Mouse (Mus musculus) lung, embryonic 15.5 days (tissue): ENCODE data around the gene Ptcd2. TPM values are rescaled to one million over a fixed set of nuclear protein-coding genes. Genes with fewer than 3 reads are reported as not detected.
"Not testable (repeated sequence)": the region's sequence is repeated elsewhere in the genome, so short reads cannot be mapped to it uniquely, and the experiment has no call there.

Experiments used
- ATAC-seq: fragments of 200-750 bp; cut with Nextera tagmentation; 2 replicates; pipeline ENCODE4 v1.8.0; 2017; ENCODE audit warnings: moderate number of reproducible peaks, borderline replicate concordance; ENCODE audit not compliant: low FRiP score, low TSS enrichment; ENCODE audit errors: extremely low read depth
- H3K27ac ChIP-seq: fragments of 300-500 bp; sonication (generic); 2 replicates; pipeline ENCODE4 v1.5.1; 2015; ENCODE audit warnings: moderate library complexity, mild to moderate bottlenecking, inconsistent platforms
- H3K27me3 ChIP-seq: fragments of 300-500 bp; sonication (generic); 2 replicates; pipeline ENCODE4 v1.6.1; 2015; ENCODE audit warnings: inconsistent platforms
- H3K36me3 ChIP-seq: fragments of 300-500 bp; sonication (generic); 2 replicates; pipeline ENCODE4 v1.6.1; 2015; ENCODE audit warnings: inconsistent platforms
- H3K4me1 ChIP-seq: fragments of 300-500 bp; sonication (generic); 2 replicates; pipeline ENCODE4 v1.6.1; 2015; ENCODE audit warnings: inconsistent platforms
- H3K4me2 ChIP-seq: fragments of 300-500 bp; sonication (generic); 2 replicates; pipeline ENCODE4 v1.6.1; 2015; ENCODE audit warnings: inconsistent platforms, mild to moderate bottlenecking, moderate library complexity
- H3K4me3 ChIP-seq: fragments of 300-500 bp; sonication (generic); 2 replicates; pipeline ENCODE4 v1.5.1; 2015; ENCODE audit warnings: mild to moderate bottlenecking, inconsistent platforms
- H3K9ac ChIP-seq: fragments of 300-500 bp; sonication (generic); 2 replicates; pipeline ENCODE4 v1.6.1; 2015; ENCODE audit warnings: inconsistent platforms
- H3K9me3 ChIP-seq: fragments of 300-500 bp; sonication (generic); 2 replicates; pipeline ENCODE4 v1.6.1; 2016; ENCODE audit warnings: inconsistent platforms
- WGBS: fragments of 180-500 bp; shearing (Covaris S2); methylation state at CpG from one replicate; pipeline ENCODE4 v1.1.7; 2015; 5-methylcytosine and 5-hydroxymethylcytosine counted together
- polyA plus RNA-seq: library from polyadenylated mRNA; unstranded; fragments of >200 nt; fragmentation: Nextera tagmentation; extraction: Ambion mirVana; gene quantifications from 2 replicates; pipeline ENCODE4 v1.2.1, GENCODE M21; 2015

Ptcd2 gene
- polyA plus RNA-seq, 1 experiment from 2014 or later, result 45.3 TPM

DNA sequence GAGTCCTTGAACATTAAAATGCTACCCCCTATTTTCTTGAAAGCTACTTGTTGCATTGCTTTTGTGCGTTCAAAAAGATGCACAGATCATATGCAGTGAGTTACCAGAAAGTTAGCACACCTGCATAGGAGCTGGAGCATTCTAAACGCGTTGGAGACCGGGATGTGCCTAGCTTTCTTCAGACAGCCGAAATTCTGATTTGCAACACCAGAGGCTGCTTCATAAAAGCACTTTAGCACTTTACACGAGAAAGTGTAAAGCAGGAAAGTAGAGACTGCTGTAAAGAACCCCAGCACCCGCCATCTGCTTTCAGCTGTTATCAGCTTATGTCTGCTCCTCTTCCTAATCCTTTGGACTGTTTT lies 9.0 kb upstream of the Ptcd2 start:
- H3K9me3 ChIP-seq, result no peaks in the 10 kb centered on the region
- no peaks in the 10 kb centered on the region for H3K27me3 ChIP-seq
- ATAC-seq, result 0 out of 2 replicates have a peak, but pooled peaks have one; percentile 3
- peaks cover 13% of the 10 kb centered on the region; the same call in 1 of the 2 replicates for H3K36me3 ChIP-seq
- H3K4me1 ChIP-seq, result 0 out of 2 replicates have a peak, but pooled peaks cover 4% of the 10 kb centered on the region
- H3K9ac ChIP-seq, result peak overlapping the region; percentile 42
- H3K4me3 ChIP-seq, result peak overlapping the region; percentile 50
- H3K4me2 ChIP-seq, result peak overlapping the region; percentile 63
- peak overlapping the region; percentile 60 for H3K27ac ChIP-seq
- 5% methylated on average over 7 of the region's 7 CpGs for WGBS

DNA sequence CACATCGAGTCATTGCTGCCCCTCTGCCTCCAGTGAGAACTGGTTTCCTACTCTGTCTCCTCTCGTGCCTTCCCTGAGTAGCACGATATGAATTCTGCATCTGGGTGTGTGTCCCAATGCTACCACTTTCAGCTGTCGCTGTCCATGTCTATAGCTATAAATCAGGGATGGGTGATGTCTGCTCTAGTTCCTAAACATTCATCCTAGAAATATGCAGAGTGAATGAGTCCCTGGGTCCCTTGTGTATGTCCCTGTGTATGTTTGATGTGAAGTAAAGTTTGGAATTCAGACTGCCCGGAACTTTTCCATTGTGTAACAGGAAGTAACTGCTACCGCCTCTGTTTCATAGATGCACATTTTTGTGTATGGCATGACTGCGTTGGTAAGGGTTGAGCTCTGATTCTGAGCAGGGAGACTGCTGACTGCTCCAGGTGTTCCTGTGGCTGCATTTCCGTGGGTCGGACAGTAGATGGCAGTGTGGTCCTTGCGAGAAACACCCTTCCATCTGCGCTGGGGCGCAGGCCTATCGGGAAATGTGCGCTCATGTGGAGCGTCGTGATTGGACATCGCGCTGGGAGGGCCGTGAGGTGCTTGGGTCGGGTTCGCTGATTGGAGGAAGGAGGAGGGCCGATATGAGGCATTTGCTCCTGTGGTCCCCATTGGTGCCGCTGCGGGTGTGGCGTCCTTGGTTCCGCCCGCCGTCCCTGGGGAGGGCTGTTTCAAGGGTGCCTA lies 8.4 kb upstream of the Ptcd2 start:
- Histone ChIP-seq H3K36me3 (peaks cover 16% of the 10 kb centered on the region; the same call in 1 of the 2 replicates), H3K27me3 (no peaks in the 10 kb centered on the region), H3K4me2 (peak overlapping the region; percentile 63), H3K9ac (peak overlapping the region; percentile 42), H3K4me3 (peak overlapping the region; percentile 50), H3K27ac (peak overlapping the region; percentile 60), H3K9me3 (no peaks in the 10 kb centered on the region), H3K4me1 (0 out of 2 replicates have a peak, but pooled peaks cover 4% of the 10 kb centered on the region)
- 9% methylated on average over 28 of the region's 28 CpGs for WGBS
- ATAC-seq, result peak; percentile 100

DNA sequence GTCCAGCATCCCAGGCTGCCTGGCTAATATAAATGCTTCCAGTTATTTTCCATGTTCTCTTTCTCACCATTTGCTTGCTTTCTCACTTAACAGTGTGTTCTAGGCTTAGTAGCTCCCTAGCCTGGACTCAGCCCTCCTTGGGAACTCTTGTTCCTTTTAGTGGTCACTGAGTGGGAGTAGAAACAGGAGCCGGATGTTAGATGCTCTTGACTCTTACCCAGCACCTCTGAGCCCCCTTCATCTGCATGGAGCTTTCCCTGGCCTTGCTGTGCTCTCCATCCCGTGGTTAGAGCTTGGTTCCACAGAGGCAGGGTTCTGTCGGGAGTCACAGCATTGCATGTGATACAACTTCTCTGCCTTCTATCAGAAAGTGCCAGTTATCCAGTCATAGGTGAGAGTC lies 7.1 kb upstream of the Ptcd2 start:
- H3K4me3 ChIP-seq, result no peak overlapping the region
- ATAC-seq, result no peak
- no peak overlapping the region for H3K9ac ChIP-seq
- WGBS, result 75% methylated on average over 3 of the region's 3 CpGs
- H3K27me3 ChIP-seq, result no peaks in the 10 kb centered on the region
- peaks cover 16% of the 10 kb centered on the region; the same call in 1 of the 2 replicates for H3K36me3 ChIP-seq
- H3K27ac ChIP-seq, result no peak overlapping the region
- H3K4me1 ChIP-seq, result 0 out of 2 replicates have a peak, but pooled peaks cover 4% of the 10 kb centered on the region
- no peak overlapping the region for H3K4me2 ChIP-seq
- H3K9me3 ChIP-seq, result no peaks in the 10 kb centered on the region

DNA sequence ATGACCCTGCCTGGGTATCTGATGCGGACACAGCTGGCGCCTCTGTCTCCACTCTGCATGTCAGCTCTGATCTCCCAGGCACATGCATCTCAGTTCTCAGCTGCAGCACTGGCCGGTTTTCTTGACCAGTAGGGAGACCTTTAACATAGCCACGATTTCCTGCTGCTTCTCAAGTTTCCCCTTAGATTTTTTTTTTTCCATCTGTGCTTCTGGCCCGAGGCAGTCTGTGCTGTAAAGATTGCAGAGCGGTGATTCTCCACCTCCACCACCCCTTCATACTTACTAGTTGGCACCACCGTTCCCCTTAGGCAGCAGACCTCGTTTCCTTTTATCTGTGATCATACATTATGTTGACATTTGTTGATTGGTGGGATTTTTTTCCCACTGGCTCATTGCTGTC lies 6.7 kb upstream of the Ptcd2 start:
- Histone ChIP-seq H3K4me2 (no peak overlapping the region), H3K4me3 (no peak overlapping the region), H3K4me1 (0 out of 2 replicates have a peak, but pooled peaks cover 4% of the 10 kb centered on the region), H3K9ac (no peak overlapping the region), H3K36me3 (peaks cover 16% of the 10 kb centered on the region; the same call in 1 of the 2 replicates), H3K27me3 (no peaks in the 10 kb centered on the region), H3K9me3 (no peaks in the 10 kb centered on the region), H3K27ac (no peak overlapping the region)
- WGBS, result 54% methylated on average over 8 of the region's 8 CpGs
- ATAC-seq, result no peak

DNA sequence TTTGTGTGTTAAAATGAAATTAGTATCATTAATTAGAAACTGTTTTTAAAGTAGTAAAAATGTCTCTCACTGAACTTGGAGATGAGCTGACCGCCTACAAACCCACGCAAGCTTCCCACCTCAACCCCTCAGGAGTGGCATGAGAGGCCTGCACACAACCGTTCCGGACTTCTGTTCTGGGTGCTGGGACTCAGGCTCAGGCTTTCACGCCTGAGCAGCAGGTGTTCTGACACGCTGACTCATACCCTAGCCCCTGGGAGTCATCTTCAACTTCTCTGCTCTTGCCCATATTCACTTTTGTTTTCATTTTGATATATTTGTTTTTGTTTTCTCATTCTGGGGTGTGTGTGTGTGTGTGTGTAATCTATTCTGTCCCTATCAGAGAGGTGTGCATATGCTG lies 5.5 kb upstream of the Ptcd2 start:
- Histone ChIP-seq H3K27ac (no peak overlapping the region), H3K9ac (no peak overlapping the region), H3K27me3 (no peaks in the 10 kb centered on the region), H3K4me2 (no peak overlapping the region), H3K36me3 (peaks cover 16% of the 10 kb centered on the region; the same call in 1 of the 2 replicates), H3K9me3 (no peaks in the 10 kb centered on the region), H3K4me3 (no peak overlapping the region), H3K4me1 (peaks cover 12% of the 10 kb centered on the region)
- no peak for ATAC-seq
- 86% methylated on average over 6 of the region's 6 CpGs for WGBS

DNA sequence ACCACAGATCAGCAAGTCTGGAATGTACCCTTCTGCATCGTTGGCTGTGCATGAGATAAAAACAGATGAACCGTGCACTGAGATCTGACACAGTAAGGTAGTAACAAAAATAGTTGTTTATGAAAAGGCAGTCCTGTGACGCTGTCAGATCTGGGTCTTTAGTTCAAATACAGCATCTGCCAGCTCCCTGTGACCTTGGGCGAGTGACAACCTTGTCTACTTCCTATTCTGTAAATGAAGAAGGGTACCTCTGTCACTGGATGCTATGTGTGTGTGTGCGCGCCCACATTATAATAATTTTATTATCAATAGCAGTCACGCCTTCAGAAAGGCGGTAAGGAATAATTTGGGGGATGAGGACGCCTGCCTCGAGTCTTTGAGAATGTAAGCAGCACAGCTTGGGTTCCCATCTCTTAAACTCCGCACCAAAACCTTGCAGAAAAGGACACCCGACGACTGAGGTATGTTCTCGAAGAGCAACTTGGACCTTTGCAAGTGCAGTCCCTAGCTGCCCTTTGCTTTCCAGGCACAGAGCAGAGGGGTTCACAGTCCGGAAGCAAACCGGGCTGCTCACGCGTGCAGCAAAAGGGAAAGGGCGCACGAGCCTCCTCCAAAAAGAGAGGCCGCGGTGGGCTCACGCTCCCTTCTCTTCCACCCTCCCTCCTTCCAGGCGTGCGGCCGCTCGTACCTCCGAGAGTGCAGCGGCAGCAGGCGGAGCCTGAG lies 468 bp downstream of the Ptcd2 start:
- peaks cover 45% of the 10 kb centered on the region for H3K36me3 ChIP-seq
- peak overlapping the region; percentile 75 for H3K4me2 ChIP-seq
- H3K27ac ChIP-seq, result peak overlapping the region; percentile 84
- no peaks in the 10 kb centered on the region for H3K27me3 ChIP-seq
- ATAC-seq, result peak; percentile 81
- H3K4me1 ChIP-seq, result peaks cover 16% of the 10 kb centered on the region
- no peaks in the 10 kb centered on the region for H3K9me3 ChIP-seq
- H3K9ac ChIP-seq, result peak overlapping the region; percentile 78
- WGBS, result under 1% methylated on average over 30 of the region's 30 CpGs
- H3K4me3 ChIP-seq, result peak overlapping the region; percentile 82

DNA sequence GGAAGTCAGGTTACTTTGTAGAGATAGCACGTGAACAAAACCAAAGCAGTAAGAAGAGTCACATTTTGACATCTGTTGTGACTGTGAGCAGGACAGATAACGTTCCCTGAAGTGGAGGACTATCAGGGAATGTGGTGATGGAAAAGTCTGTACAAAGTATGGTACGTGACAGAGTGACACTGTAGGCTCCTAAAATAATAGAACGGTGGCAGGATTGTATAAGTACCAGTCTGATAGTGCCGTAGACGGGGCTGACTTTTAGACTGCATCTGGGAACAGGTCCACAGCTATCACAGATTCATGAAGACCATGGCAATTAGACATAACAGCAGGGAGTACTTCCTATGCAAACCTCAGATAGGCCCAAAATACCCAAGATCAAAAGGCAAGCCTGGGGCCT lies 3.0 kb downstream of the Ptcd2 start:
- Histone ChIP-seq H3K27me3 (no peaks in the 10 kb centered on the region), H3K4me2 (no peak overlapping the region), H3K36me3 (peaks cover 57% of the 10 kb centered on the region), H3K9ac (no peak overlapping the region), H3K27ac (no peak overlapping the region), H3K4me1 (peaks cover 16% of the 10 kb centered on the region), H3K9me3 (no peaks in the 10 kb centered on the region), H3K4me3 (no peak overlapping the region)
- ATAC-seq, result no peak
- 88% methylated on average over 6 of the region's 6 CpGs for WGBS

DNA sequence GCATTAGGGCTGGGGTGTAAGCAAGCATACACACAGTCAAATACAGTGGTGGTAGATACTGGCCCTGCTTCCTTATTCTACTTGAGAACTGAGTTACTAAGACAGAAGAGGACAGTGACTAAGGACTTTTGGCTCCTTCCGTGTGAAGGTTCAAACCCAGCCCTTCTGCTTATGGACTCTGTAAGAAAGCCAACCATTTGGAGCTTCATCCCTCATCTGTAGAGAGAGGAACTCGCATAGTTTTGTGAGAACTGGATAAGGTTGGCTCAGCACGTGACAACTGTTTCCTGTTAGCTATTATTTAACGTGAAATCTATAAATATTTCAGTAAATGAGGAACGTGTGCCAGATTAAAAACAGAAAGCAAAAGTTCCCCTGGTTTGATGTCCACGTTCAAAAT lies 7.0 kb downstream of the Ptcd2 start:
- Histone ChIP-seq H3K36me3 (peaks cover 75% of the 10 kb centered on the region), H3K4me3 (no peak overlapping the region)
- no peak for ATAC-seq

DNA sequence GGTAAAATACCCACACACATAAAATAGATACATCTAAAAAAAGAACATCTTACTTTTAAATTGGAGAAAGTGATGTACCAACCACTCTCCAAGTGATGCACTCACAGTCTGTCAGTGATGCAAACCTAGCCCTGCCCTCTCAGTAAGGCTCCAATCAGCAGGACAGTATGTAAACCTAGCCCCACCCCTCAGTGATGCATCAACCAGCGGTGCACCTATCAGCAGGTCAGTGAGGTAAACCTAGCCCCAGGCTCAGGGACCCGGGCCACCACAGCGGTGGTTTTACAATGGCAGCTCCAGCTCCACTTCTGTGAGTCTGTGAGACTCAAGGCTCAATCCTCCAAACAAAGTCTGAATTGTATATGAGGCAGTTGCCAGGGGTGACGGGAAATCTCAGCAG lies 13.2 kb downstream of the Ptcd2 start:
- H3K4me3 ChIP-seq, result no peak overlapping the region
- no peak for ATAC-seq
- H3K4me1 ChIP-seq, result no peaks in the 10 kb centered on the region
- no peaks in the 10 kb centered on the region for H3K27me3 ChIP-seq
- 70% methylated on average over 4 of the region's 4 CpGs for WGBS
- peaks cover 77% of the 10 kb centered on the region for H3K36me3 ChIP-seq
- no peak overlapping the region for H3K9ac ChIP-seq
- no peak overlapping the region for H3K27ac ChIP-seq
- no peak overlapping the region for H3K4me2 ChIP-seq
- H3K9me3 ChIP-seq, result no peaks in the 10 kb centered on the region

More for the DNA sequence above, 7.0 kb downstream of the Ptcd2 start:
- Histone ChIP-seq H3K4me1 (no peaks in the 10 kb centered on the region), H3K27me3 (no peaks in the 10 kb centered on the region), H3K27ac (no peak overlapping the region), H3K4me2 (no peak overlapping the region), H3K9ac (no peak overlapping the region), H3K9me3 (no peaks in the 10 kb centered on the region)
- 55% methylated on average over 6 of the region's 6 CpGs for WGBS

DNA sequence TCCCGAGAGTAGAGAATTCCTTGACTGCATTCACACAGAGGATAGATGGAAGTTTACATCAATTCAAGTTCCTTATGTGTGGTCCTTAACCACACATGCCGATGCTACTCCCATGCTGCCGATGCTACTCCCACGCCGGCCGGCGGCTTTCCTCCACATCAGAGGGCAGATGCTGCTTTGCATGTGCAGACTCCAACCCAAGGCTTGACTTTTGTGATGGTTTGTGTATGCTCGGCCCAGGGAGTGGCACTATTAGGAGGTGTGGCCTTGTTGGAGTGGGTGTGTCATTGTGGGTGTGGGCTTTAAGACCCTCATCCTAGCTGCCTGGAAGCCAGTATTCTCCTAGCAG lies 20.2 kb downstream of the Ptcd2 start:
- H3K9ac ChIP-seq, H3K27ac ChIP-seq, H3K9me3 ChIP-seq, H3K4me2 ChIP-seq, H3K4me3 ChIP-seq, H3K4me1 ChIP-seq, ATAC-seq, H3K27me3 ChIP-seq: not testable (repeated sequence)
- WGBS, result 89% methylated on average over 8 of the region's 8 CpGs
- peaks cover 71% of the 10 kb centered on the region for H3K36me3 ChIP-seq

DNA sequence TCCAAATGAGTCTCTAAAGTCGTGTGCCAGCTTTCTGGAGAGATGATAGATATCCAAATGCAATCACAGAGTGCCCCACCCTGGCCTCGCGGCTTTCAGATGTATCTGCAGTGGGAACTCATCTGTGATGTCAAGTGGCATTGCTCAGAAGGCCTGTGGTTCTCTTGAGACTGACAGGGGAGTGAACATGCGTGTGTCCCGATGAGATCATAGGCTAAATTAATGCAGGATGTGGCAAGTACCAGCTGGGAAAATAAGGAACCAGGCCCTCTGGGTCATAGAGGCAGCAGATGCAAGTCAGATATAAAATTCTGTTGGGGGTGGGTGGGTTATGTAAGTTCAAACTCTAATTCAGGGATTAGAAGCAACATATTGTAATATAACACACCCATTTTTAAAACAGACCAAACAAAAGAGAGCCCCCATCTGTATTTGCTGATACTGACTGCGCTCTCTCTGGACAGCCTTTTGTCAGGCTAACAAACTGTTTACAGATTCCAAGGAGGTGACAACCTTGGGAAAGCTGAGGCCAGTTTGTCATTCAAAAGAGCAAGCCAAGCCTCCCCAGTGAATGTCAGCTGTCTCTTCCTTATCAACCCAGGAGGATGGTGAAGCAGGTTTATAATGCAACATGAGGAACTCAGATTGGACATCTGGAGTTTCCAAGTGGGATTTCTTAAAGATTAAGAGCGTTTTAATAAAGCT lies 20.7 kb downstream of the Ptcd2 start:
- ATAC-seq, result no peak
- no peak overlapping the region for H3K27ac ChIP-seq

DNA sequence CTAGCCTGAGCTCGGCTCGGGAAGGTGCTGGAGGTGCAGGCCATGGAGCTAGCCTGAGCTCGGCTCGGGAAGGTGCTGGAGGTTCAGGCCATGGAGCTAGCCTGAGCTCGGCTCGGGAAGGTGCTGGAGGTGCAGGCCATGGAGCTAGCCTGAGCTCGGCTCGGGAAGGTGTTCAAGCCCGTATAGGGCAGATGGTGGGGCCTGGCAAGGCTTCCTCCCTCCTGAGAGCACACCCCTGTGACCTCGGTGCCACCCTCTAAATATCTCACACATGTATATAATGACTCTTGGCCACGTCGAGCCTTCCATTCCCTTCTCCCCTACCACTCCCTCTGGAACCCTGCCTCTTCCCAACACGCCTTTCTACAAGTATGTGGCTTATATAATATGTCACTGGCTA lies 21.6 kb downstream of the Ptcd2 start:
- not testable (repeated sequence) for H3K27ac ChIP-seq
- 92% methylated on average over 13 of the region's 13 CpGs for WGBS

More for the DNA sequence above, 20.7 kb downstream of the Ptcd2 start:
- Histone ChIP-seq H3K36me3 (peaks cover 66% of the 10 kb centered on the region), H3K4me1 (no peaks in the 10 kb centered on the region), H3K4me2 (no peak overlapping the region), H3K4me3 (no peak overlapping the region), H3K27me3 (no peaks in the 10 kb centered on the region), H3K9ac (no peak overlapping the region), H3K9me3 (no peaks in the 10 kb centered on the region)
- 80% methylated on average over 7 of the region's 7 CpGs for WGBS

More for the DNA sequence above, 21.6 kb downstream of the Ptcd2 start:
- not testable (repeated sequence) for H3K4me3 ChIP-seq, H3K4me1 ChIP-seq, ATAC-seq, H3K4me2 ChIP-seq, H3K9ac ChIP-seq, H3K27me3 ChIP-seq, H3K9me3 ChIP-seq
- H3K36me3 ChIP-seq, result peaks cover 59% of the 10 kb centered on the region
